Mouse (Mus musculus) retina, adult 2 months (tissue): ENCODE results near the gene Zdhhc14.

Experiments
- DNase-seq: peaks from one replicate; pipeline ENCODE4 v3.0.0-alpha.2; 2012; ENCODE audit warnings: low read depth, low spot score

Zdhhc14 gene

DNA sequence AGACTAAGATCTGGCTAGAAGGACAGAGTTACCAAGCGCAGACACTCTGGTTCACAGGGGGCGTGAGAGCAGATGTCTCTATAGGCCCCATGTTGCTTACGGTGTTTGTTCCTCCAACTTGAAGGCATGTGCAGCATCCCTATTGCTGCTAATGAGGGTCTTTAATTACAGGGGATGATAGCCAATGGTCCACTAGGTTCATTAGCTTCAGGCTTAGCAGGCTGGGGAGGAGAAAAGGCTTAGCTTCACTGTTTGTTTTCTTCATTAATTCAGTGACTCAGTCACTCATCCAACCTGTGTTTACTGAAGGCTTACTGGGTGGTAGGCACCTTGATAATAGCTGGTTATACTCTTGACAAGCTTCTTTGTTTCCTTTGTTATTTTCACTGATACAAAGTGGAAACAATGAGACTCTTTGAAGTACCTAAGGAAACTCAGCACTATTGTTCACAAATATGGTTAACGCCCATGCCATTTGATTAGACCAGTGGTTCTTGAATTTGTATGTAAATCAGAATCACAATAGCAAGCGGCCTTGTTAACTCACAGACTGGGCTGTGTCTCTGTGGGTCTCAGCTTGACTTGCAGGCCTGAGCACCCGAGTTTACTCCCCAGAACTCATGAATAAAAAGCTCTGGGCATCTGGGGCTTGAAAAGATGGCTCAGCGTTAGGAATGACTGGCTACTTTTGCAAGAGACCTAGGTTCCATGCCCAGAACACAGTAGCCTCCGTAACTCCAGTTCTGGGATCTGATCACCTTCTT is 168.1 kb downstream of the Zdhhc14 start:
- no peak for DNase-seq

DNA sequence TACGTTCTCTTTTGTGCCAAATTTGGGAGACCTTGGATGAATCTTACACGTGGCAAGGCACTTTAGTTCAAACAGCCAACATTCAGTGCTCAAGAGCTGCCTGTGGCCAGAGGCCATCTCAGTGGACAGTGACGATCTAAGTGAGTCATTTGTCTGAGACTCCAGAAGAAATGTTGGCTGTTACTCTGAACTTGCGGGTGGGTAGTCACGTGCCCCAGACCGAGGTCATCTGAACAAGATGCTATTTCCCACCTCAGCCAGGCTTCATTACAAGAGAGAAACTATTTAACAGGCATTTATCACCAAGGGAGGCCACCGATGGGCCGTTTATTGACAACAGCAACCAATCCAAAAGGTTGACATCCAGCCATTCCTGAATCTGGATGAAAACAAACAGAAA is 174.3 kb downstream of the Zdhhc14 start:
- DNase-seq, result no peak

DNA sequence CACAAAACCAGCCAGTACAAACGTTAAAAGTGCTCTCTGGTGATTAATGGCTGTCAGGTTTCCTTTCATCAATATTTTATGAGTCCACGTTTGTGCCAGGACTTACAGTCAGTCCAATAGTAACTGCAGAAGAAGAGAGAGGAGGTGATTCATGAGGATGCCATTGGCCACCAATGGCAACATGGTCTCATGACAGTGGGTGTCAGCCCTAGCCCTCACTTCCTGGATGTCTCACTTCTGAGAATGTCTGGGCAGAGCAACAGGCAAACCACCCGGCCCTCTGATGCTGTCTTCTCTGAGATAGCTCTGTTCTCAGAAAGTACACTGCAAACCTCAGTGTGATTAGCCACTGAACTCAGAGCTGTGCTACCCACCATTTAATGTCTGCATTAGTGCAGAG is 176.1 kb downstream of the Zdhhc14 start:
- no peak for DNase-seq

DNA sequence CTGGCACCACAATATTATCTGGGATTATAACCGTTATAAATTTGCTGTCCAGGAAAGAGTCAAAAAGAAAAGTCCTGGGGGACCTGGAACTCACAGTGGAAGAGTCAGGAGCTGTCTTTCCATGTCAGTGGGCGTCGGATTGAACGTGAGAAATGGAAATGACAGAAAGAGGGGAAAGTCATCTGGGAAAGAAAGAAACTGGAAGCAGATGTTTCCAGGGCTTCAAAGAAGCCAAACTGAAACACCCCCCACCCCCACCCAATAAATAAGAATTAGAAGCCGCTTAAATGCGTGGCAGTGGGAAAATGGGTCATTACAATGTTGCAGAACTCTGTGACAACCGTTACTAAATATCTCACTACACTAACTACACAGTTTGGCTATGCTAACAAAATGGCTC is 176.6 kb downstream of the Zdhhc14 start:
- no peak for DNase-seq

DNA sequence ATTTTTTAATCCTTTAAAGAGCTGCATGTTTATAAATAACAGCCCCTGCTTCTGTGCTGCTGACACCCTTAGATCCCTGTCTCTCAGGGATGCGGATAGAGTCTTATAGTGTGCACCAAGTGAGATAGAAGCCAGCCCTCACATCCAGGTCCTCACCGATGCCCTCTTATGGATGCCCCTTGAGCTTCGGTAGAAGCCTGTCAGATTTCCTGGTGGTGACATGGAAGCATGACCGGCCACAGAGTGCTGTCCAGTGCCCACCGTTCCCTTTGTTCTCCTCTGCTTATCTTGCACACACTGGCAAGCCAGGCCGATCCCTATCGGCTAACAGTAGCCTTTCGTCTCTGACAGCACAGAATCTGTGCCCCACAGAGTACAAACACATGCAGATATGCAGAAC is 183.6 kb downstream of the Zdhhc14 start:
- no peak for DNase-seq

DNA sequence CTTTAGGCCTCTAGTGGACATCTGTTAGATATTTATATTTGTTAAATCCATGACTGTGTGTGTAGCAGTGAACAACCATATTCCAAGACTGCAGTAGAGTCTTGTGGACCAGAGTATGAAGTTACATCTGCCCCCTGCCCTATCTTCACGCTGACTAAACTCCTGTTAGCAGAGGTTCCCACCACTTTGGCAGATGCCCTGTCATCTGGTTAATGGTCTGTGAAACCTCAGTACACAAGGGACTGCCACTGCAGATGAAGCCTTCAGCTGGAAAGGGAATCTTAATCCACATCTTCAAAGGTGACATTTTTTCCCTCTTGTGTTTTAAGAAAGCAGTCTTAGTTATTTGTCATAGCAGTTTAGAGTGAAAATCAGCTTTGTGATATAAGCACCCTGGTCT is 187.0 kb downstream of the Zdhhc14 start:
- DNase-seq, result no peak

DNA sequence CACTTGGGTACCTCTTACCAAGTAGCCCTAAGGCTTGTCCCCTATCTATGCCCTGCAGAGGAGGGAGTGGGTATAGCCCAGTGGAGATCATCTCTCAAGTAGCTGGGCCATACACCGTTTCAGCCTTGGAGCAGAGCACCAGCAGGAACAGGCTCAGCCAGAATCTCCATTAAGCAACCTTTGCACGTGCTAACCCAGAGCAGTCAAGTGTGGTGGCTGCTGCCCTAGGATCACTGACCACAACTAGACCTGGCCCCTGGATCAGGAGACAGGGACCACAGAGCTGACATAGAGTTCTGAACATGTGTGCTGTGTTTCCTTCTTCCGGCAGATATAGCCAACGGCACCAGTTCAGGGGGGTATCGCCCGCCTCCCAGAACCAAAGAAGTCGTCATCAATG is 193.0 kb downstream of the Zdhhc14 start:
- no peak for DNase-seq

DNA sequence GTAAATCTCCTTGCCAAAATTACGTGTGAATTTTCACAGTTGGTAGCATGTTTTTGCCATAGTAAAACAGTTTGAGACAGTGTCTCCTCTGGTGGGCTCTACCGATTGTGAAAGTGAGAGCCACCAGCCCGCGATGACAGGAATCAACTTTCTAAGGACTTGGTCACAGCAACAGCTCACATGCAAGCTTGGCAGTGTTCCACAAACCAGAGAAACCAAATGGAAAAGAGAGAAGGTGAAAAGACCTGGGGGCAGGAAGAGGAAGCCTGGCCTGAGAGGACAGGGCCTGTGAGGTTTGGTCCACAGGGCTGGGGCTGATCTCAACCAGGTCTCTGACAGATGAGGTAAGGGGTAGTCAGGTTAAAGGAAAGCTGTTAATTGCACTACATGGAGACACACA is 195.5 kb downstream of the Zdhhc14 start:
- no peak for DNase-seq

DNA sequence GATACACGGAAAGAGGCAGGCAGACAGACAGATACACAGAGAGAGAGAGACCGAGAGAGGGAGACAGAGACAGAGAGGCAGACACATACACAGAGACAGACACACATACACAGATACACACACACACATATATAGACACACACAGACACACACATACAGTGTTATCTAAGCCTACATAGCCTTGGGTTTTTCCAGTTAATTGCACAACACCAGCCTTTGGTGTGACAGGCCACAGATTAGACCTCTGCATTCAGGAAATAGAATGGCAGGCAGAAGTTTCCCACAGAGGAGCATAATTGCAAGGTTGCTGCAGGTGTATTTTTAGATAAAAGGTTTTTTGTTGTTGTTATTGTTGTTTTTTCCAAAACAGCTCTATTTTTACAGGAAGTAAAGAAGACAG is 195.9 kb downstream of the Zdhhc14 start:
- DNase-seq, result no peak

DNA sequence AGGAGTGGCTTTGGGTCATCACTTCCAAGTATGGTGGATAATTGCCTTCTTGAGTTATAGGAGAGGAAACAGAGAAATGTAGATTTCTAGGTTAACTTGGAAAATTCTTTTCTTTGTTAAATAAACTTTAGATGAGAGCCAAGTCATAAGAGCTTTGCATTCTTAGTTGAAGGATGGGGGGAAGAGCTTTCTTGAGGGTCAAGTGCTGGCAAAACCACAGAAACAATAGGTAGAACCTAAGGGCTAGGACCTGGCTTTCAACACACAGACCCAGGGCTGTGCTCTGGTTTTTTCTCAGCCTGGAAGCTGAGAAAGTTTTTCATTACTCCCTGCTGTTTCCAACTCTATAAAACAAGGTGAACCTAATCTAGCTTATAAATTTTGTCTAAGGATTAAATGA is 196.3 kb downstream of the Zdhhc14 start:
- DNase-seq, result no peak

DNA sequence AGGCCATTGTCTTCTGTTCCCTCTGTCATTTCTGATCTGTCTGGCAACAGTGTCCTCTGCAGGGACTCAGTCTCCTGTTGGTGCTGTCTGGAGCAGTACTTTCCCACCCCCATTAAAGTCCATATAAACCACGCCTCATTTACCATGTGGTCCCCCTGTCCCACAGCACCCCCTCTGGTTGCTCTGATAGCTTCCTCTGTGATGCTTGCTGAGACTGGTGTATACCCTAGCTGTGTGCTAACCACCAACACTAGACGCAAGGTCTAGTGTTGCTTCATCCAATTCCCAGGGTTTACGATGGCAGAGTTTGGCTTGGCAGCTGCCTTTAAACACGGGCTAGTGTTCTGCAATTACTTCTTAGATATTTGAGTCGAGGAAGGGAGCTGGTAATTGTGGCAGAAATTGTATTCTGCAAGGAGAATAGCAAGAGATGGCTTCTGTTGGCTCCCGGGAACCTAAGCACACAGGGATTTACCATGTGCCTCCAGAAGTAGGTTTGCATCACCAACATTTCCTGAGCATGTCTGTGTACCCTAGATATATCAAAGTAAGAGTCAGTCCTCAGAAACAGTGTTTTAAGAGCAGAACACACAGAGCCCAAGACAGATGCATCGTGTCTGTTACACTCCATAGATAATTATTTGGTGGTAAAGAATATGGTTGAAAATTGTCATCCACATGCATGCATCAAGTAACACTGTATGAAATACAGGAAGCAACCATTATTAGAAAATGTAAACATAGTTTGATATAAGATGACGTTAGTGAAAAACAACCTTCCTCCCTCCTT is 198.6 kb downstream of the Zdhhc14 start:
- no peak for DNase-seq

DNA sequence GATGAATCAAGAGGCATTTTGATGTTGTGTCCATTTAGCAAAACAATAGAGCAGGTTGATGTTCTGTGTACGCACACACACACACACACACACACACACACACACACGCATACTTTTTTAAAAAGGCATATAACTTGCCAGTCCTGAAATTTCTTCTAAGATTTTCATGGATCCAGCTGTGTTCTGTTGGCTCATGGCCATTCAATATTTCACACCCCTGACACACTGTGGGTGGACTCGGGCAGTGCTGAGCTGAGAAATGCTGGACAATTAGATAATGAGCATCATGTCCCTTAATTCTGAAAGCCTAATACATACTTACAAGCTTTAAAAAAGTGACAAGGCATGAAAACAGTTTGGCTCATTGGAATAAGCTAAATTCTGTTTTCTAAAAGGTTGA is 200.3 kb downstream of the Zdhhc14 start:
- DNase-seq, result no peak

DNA sequence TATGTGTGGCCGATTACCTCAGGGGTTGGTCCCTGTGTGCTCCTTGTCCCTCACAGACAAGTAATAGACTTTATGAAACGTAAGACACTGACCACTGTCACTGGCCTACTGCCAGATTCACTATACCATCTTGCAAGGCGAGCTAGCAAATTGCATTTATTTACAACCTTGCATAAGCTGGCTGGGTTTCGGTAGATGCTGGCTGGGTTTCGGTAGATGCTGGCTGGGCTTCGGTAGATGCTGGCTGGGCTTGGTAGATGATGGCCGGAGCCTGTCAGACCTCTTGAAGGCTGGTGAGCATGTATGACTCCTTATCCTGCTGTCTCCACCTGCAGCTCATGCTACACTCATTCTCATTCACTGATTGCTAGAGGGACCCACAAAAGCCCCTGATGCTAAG is 200.9 kb downstream of the Zdhhc14 start:
- no peak for DNase-seq

DNA sequence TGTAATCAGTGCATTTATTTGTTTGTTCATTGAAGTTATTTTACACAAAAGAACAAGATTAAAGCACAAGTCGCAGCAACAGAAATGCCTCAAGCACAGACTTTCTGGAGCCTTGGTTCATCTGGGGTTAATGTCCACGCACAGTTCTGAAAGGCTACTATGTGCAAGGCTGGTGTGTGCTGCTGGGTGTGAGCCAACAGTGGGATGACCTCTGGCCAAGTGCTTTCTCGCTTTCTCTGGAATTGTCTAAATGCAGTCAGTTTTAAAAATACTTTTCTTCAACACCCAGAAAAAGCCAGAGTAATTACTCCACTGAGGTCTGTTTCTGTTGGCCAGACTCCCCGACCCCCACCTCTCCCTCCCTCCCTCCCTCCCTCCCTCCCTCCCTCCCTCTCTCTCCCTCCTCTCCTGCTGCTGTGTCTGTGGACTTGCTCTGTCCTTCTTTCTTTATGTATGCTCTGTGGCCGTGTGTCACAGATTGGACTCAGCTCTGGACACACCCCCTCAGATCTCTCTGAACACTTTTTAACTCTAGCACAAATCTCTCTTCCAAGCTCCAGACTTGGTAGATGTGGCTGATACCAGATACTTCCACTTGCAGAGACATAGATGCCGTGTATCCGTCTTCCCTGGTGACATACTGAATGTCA is 206.2 kb downstream of the Zdhhc14 start:
- DNase-seq, result no peak

DNA sequence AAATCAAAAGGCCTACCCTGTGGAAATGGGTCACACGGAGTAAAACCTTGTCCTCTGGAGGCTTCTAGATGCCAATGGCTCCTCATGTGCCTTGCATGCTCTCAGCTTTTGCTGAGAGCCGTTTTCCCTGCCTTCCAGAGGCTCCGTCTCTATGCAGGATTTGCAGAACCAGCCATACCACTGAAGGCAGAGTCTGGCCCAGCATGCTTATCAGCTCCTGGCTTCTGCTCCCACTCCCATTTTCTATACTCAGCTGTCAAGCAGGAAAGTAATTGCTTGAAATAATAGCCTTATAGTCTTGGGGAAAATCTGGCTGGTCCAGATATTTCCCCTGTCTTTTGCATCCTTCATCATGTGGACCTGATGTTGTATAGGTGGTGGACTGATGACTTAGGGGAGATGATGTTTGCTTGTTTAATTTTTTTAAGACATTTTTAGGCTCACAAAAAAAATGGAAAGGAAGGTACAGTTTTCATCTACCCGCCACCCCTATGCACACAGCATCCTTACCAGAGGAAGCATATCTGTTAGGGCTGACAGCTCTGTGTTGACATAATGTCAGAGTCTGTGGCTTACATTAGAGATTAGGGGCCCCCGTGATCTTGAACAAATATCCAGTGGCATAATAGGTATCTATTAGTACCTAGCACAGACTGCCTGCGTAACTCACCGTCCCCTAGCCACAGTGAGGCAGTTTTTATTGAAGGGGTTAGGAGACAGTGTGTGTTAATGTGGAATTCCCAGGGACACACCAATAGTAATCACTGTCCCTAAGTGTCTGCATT is 218.2 kb downstream of the Zdhhc14 start:
- DNase-seq, result no peak

DNA sequence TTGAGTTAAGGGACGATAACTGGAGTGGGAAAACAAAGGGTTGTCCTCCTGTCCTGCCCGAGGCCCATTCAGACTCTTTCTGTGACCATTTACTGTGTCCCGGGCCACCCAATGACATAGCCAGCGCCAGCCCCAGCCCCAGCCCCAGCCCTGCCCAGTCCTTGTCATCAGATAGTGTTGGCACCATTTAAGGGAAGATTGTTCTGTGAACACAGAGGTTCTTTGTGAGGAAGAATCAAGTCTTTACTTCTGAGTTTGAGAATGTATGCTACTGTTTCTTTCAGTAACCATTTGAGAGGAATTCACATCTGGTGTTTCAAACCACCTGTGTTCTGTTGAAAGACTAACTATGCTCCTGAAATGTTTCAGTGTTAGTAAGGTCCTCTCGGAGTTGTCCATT is 219.5 kb downstream of the Zdhhc14 start:
- no peak for DNase-seq

DNA sequence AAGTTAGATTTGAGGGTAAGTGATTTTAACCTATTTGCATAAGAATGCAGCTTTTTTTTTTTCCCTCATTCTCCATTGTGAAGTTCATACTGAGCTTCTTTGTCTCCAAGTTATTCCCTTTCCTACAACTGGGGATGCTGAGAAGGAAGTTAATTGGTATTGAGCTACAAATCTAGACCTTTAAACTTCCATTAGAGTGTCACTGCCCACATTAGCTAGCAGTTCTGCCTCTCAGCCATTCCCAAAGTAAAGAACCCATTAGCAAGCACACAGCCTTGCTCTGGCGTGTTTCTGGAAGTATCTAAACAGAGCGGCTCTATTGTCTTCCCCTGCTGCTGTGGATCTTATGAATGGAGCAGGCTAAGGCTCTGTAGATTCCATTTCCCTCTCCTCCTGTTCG is 220.8 kb downstream of the Zdhhc14 start:
- no peak for DNase-seq

DNA sequence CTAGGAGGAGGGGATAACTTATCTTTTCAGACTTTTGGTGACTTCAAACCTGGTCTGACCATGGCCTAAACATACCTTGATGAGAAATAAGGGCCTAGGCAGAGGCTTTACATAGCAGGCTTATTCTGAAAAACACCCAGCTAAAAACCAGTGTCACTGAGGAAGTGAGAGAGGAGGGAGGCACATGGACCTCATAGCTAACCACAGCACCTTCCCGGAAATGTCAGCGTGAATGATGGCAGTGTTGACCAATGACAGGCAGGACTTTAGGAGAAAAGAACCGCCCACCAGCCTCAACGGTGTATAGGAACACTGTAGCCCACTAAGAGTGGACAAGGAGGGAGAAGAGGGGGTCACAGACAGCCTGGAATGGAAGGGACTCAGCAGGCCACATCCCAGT is 224.6 kb downstream of the Zdhhc14 start:
- no peak for DNase-seq

DNA sequence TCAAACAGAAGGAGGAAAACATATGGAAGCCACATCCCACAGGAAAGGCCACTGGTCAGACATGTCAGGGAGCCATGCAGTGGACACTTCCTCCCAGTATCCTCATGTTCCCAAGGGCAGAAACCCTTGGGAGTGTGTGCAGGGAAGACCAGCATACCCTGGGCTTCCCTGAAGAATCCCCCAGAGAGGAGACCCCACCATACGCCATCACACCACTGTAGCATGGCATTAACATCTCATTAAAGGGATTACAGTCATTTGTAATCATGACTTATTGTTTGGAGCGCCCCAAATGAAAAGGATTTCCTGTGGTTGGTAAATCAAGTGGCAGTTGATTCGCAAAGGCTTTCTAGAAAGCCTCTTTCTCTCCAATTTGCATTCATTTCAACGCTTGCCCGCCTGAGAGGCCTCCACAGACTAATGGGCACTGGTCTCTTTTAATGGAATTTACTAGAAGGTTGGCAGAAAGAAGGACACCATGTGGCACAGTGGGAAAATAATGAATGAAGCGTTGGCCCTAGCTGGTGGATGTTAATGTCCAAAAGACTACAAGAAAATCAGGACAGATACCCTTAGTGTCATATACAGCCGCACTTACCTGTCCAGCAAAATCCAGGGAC is 226.5 kb downstream of the Zdhhc14 start:
- no peak for DNase-seq

DNA sequence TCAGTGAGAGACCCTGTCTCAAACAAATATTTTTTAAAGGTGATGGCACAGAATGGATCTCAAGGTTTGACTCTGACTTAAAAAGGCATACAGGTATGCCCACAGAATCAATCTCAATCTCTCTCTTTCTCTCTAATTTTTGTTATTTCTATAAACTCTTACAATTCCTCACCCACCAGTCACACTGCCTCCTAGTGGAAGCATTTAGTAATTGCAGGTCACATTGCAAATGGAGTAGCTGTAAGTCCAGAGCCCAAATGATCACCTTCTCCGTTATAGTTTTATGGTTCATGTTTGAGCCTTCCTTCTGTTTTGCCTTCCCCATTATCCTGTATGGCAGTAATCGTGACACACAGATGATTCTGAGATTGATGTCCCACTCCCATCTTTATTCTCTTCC is 230.4 kb downstream of the Zdhhc14 start:
- DNase-seq, result no peak

DNA sequence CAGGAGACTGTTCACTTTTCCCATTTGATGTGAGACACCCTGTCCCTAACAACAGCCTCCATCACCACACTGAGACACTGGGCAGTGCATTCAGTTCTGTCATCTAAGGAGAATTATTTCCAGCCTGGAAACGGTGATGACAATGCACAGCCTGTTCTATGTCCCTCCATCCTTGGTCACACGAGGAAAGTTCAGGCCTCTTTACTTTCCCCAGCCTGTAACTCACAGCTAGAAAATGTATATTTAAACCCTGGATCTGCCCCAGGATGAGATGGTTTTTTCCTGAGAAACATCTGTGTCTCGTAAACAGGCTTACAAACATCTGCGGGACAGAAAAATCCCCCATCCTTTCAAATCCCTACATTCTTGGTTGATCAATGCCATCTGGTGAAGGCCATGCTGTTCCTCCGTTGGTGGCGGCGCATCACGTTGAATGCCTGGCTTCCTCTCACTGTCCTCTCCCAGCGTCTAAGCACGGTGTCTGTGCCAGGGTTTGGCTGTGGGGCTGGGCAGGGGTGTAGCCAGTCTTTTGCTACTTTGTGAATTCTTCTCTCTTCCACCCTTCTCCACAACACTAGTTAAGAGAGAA is 231.3 kb downstream of the Zdhhc14 start:
- no peak for DNase-seq
